In genomic region chr11:20631026-20631940, GRCm38 (mm10) we compare ENCODE assay signal across 8 mouse cellular contexts.
A peak's percentile ranks its signal among the peaks of the same experiment; 100 is the strongest.
DNase-seq lines count a peak whose midpoint lies in the region; ATAC-seq lines count a peak whose summit lies in the region.

No protein-coding gene starts in this region.

- H3K9ac ChIP-seq in embryonic facial prominence, embryonic 12.5 days = 0 out of 2 replicates have a peak overlapping the region, but pooled peaks have one; percentile 78
- peak overlapping the region; percentile 24; the same call in 1 of the 2 replicates for H3K9ac ChIP-seq in limb, embryonic 11.5 days (ENCODE audit: low read length)
- peak overlapping the region; percentile 90 for H3K9ac ChIP-seq in midbrain, embryonic 13.5 days (replicated peaks)

- DNase-seq in A20 (ENCODE audit: low read depth, low spot score) = peak; percentile 95
- DNase-seq in adrenal gland, postnatal 36 days = peak; percentile 98
- peak; percentile 98 for DNase-seq in heart, adult 18-20 months
- peak; percentile 99 for DNase-seq in kidney, adult 18-20 months
- peak; percentile 94 for DNase-seq in limb, embryonic 11.5 days (ENCODE audit: low spot score)
- peak; percentile 94 to 98 for DNase-seq in spleen, postnatal 10 days (ENCODE audit: low spot score in 2 of 2)

- peak overlapping the region; percentile 98 for H3K27ac ChIP-seq in embryonic facial prominence, embryonic 12.5 days
- H3K27ac ChIP-seq in limb, embryonic 11.5 days (replicated peaks; ENCODE audit: low read depth, low read length) = peak overlapping the region; percentile 86
- H3K27ac ChIP-seq in midbrain, embryonic 13.5 days = peak overlapping the region; percentile 93

- no peaks in the 10 kb centered on the region for H3K27me3 ChIP-seq in embryonic facial prominence, embryonic 12.5 days
- no peaks in the 10 kb centered on the region for H3K27me3 ChIP-seq in limb, embryonic 11.5 days (ENCODE audit: control insufficient read depth, insufficient read depth, low read length)
- no peaks in the 10 kb centered on the region for H3K27me3 ChIP-seq in midbrain, embryonic 13.5 days

- H3K4me2 ChIP-seq in embryonic facial prominence, embryonic 12.5 days (replicated peaks) = peak overlapping the region; percentile 64
- peak overlapping the region; percentile 58 for H3K4me2 ChIP-seq in limb, embryonic 11.5 days (ENCODE audit: low read depth, severe bottlenecking)
- H3K4me2 ChIP-seq in midbrain, embryonic 13.5 days (replicated peaks) = peak overlapping the region; percentile 75

- H3K4me1 ChIP-seq in embryonic facial prominence, embryonic 12.5 days = peaks cover 27% of the 10 kb centered on the region
- H3K4me1 ChIP-seq in limb, embryonic 11.5 days (ENCODE audit: control insufficient read depth, insufficient read depth, low read length) = peaks cover 15% of the 10 kb centered on the region
- H3K4me1 ChIP-seq in midbrain, embryonic 13.5 days (replicated peaks) = peaks cover 36% of the 10 kb centered on the region

- H3K4me3 ChIP-seq in embryonic facial prominence, embryonic 12.5 days = peak overlapping the region; percentile 83
- peak overlapping the region; percentile 54 for H3K4me3 ChIP-seq in limb, embryonic 11.5 days (ENCODE audit: low read depth, low read length)
- peak overlapping the region; percentile 82 for H3K4me3 ChIP-seq in midbrain, embryonic 13.5 days (replicated peaks)

- no peaks in the 10 kb centered on the region for H3K36me3 ChIP-seq in embryonic facial prominence, embryonic 12.5 days
- H3K36me3 ChIP-seq in limb, embryonic 11.5 days (ENCODE audit: control insufficient read depth, insufficient read depth, low read length) = no peaks in the 10 kb centered on the region
- H3K36me3 ChIP-seq in midbrain, embryonic 13.5 days = no peaks in the 10 kb centered on the region

- no peaks in the 10 kb centered on the region for H3K9me3 ChIP-seq in embryonic facial prominence, embryonic 12.5 days
- H3K9me3 ChIP-seq in limb, embryonic 11.5 days (ENCODE audit: control insufficient read depth, low read length) = no peaks in the 10 kb centered on the region
- no peaks in the 10 kb centered on the region for H3K9me3 ChIP-seq in midbrain, embryonic 13.5 days

- ATAC-seq in embryonic facial prominence, embryonic 12.5 days (ENCODE audit: insufficient number of reproducible peaks, insufficient read depth, low FRiP score, low TSS enrichment) = peak; percentile 91
- peak; percentile 89 for ATAC-seq in limb, embryonic 11.5 days (ENCODE audit: insufficient number of reproducible peaks, low FRiP score, low TSS enrichment, low read depth)
- ATAC-seq in midbrain, embryonic 13.5 days = peak; percentile 91

- WGBS in embryonic facial prominence, embryonic 12.5 days = 2% methylated on average over 34 of the region's 36 CpGs
- WGBS in limb, embryonic 11.5 days = 3% methylated on average over 31 of the region's 36 CpGs
- WGBS in midbrain, embryonic 13.5 days = 3% methylated on average over 33 of the region's 36 CpGs

Comparison
In these comparisons a context has a peak if more than half of its experiments do, and no peak if none do; other contexts are left out.
1. Peak in every context shown above with its lines: DNase-seq, ATAC-seq, H3K4me3 ChIP-seq and H3K27ac ChIP-seq.
2. H3K9ac ChIP-seq: peak in every context shown above with its lines; median percentile 90 in midbrain, embryonic 13.5 days; 78 in embryonic facial prominence, embryonic 12.5 days; 24 in limb, embryonic 11.5 days.